Mouse (Mus musculus) small intestine, adult 2 months (tissue): ENCODE data around the gene Tmigd1.

Experiments used
- CTCF ChIP-seq: fragments of 200-500 bp; IDR thresholded peaks from 2 replicates; pipeline ENCODE4 v1.5.1; 2012; ENCODE audit warnings: low read depth, mild to moderate bottlenecking, control low read depth, inconsistent platforms, low read length, moderate library complexity, mixed read lengths; ENCODE audit not compliant: insufficient replicate concordance, insufficient read length; ENCODE audit errors: extremely low read depth
- POLR2A ChIP-seq: fragments of 200-500 bp; IDR thresholded peaks from 2 replicates; pipeline ENCODE4 v1.6.1; 2012; ENCODE audit warnings: low read depth, mild to moderate bottlenecking, control low read depth, inconsistent platforms, low read length, moderate library complexity

DNA sequence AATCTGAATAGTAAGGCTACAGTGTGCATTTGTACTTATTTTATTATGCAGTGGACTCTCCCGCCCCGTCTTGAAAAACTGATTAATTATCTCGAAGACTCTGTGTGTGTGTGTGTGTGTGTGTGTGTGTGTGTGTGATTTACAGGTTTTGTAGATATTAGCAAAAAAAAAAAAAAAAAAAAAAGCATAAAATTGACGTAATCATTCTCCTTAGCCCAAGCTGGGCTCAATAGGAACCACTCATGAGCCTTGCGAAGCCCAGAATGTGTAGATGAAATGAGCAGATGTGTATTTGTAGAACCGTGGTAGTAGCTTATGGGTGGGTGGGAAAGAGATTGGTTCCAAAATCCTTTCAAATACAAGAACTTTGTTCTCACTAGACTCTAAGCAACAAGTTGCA lies 42.9 kb downstream of the Tmigd1 start:
- no peak for TF ChIP-seq CTCF
- no peak for TF ChIP-seq POLR2A
